Mouse (Mus musculus) lung, embryonic 16.5 days (tissue): ENCODE data around the gene Slc16a12. TPM values are rescaled to one million over a fixed set of nuclear protein-coding genes. Genes with fewer than 3 reads are reported as not detected.

Experiments
- ATAC-seq: fragments of 200-750 bp; cut with Nextera tagmentation; 2 replicates; pipeline ENCODE4 v1.8.0; 2017; ENCODE audit warnings: low read depth, mild to moderate bottlenecking, moderate library complexity
- H3K27ac ChIP-seq: fragments of 300-500 bp; sonication (generic); 2 replicates; pipeline ENCODE4 v1.5.1; 2014; ENCODE audit warnings: mild to moderate bottlenecking, control low read depth, low read length
- H3K27me3 ChIP-seq: fragments of 300-500 bp; sonication (generic); 2 replicates; pipeline ENCODE4 v1.6.1; 2014; ENCODE audit warnings: low read depth, low read length, mixed read lengths; ENCODE audit not compliant: control insufficient read depth, insufficient read depth
- H3K36me3 ChIP-seq: fragments of 300-500 bp; sonication (generic); 2 replicates; pipeline ENCODE4 v1.6.1; 2014; ENCODE audit warnings: low read length; ENCODE audit not compliant: control insufficient read depth, insufficient read depth
- H3K4me1 ChIP-seq: fragments of 300-500 bp; sonication (generic); replicated peaks from 2 replicates; pipeline ENCODE4 v1.6.1; 2014; ENCODE audit warnings: low read length, mixed read lengths; ENCODE audit not compliant: control insufficient read depth, insufficient read depth
- H3K4me2 ChIP-seq: fragments of 300-500 bp; sonication (generic); 2 replicates; pipeline ENCODE4 v1.6.1; 2014; ENCODE audit warnings: low read depth, low read length, control low read depth
- H3K4me3 ChIP-seq: fragments of 300-500 bp; sonication (generic); 2 replicates; pipeline ENCODE4 v1.5.1; 2014; ENCODE audit warnings: mild to moderate bottlenecking, low read length, control low read depth
- H3K9ac ChIP-seq: fragments of 300-500 bp; sonication (generic); 2 replicates; pipeline ENCODE4 v1.6.1; 2014; ENCODE audit warnings: low read length, control low read depth
- H3K9me3 ChIP-seq: fragments of 300-500 bp; sonication (generic); 2 replicates; pipeline ENCODE4 v1.6.1; 2016; ENCODE audit warnings: low read length; ENCODE audit not compliant: control insufficient read depth
- WGBS: fragments of 180-500 bp; shearing (Covaris S2); extraction: QIAGEN DNeasy Blood & Tissue Kit; methylation state at CpG from one replicate; pipeline ENCODE4 v1.1.7; 2014; 5-methylcytosine and 5-hydroxymethylcytosine counted together
- polyA plus RNA-seq: library from polyadenylated mRNA; unstranded; fragments of >200 nt; fragmentation: Nextera tagmentation; extraction: Ambion mirVana; gene quantifications from 2 replicates; pipeline ENCODE4 v1.2.1, GENCODE M21; 2015

Gene Slc16a12
- polyA plus RNA-seq, 1 experiment from 2014 or later, result 16.0 TPM

- no peaks in the 10 kb centered on the region for H3K27me3 ChIP-seq
Measured at GRCm38 (mm10) chr19:34720130-34720529, 27.0 kb downstream of the Slc16a12 start.

GRCm38 (mm10) chr19:34718963-34719362, 28.1 kb downstream of the Slc16a12 start:
- no peak for ATAC-seq
- Histone ChIP-seq H3K9me3 (no peaks in the 10 kb centered on the region), H3K9ac (no peak overlapping the region), H3K36me3 (no peaks in the 10 kb centered on the region), H3K4me1 (no peaks in the 10 kb centered on the region; the same call in 1 of the 2 replicates), H3K27me3 (no peaks in the 10 kb centered on the region), H3K4me3 (no peak overlapping the region), H3K27ac (no peak overlapping the region), H3K4me2 (no peak overlapping the region)
- WGBS, result 80% methylated on average over 5 of the region's 5 CpGs

More at GRCm38 (mm10) chr19:34720130-34720529, 27.0 kb downstream of the Slc16a12 start:
- no peak for ATAC-seq
- Histone ChIP-seq H3K36me3 (no peaks in the 10 kb centered on the region), H3K27ac (no peak overlapping the region), H3K9me3 (no peaks in the 10 kb centered on the region), H3K4me1 (no peaks in the 10 kb centered on the region; the same call in 1 of the 2 replicates), H3K9ac (no peak overlapping the region), H3K4me2 (no peak overlapping the region), H3K4me3 (no peak overlapping the region)

DNA sequence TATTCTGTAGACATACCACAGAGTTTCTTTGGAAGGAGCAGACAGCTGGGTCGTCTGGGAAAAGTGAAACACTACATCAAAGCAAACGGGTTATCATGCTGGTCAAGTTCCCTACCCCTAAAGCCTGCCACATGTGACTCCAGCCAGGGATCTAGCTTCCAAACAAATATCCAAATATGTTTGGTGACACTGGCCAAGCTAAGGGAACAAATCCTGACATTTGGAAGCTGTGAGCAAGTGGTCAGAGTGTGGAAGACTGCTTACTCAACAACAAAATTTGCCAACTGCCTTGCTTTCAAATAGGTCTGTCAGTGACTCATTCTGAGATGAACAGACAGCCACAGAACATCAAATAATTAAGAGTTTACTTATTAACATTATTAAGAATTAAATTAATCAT, 28.6 kb downstream of the Slc16a12 start:
- WGBS, result 23% methylated on average over 2 of the region's 2 CpGs
- H3K27ac ChIP-seq, result no peak overlapping the region
- H3K9me3 ChIP-seq, result no peaks in the 10 kb centered on the region
- H3K36me3 ChIP-seq, result no peaks in the 10 kb centered on the region
- no peak overlapping the region for H3K9ac ChIP-seq
- H3K4me1 ChIP-seq, result no peaks in the 10 kb centered on the region; the same call in 1 of the 2 replicates
- H3K27me3 ChIP-seq, result no peaks in the 10 kb centered on the region
- ATAC-seq, result no peak
- no peak overlapping the region for H3K4me2 ChIP-seq
- H3K4me3 ChIP-seq, result no peak overlapping the region

- 59% methylated on average over 1 of the region's 1 CpGs for WGBS
Measured at GRCm38 (mm10) chr19:34715895-34716294, 31.2 kb downstream of the Slc16a12 start.

DNA sequence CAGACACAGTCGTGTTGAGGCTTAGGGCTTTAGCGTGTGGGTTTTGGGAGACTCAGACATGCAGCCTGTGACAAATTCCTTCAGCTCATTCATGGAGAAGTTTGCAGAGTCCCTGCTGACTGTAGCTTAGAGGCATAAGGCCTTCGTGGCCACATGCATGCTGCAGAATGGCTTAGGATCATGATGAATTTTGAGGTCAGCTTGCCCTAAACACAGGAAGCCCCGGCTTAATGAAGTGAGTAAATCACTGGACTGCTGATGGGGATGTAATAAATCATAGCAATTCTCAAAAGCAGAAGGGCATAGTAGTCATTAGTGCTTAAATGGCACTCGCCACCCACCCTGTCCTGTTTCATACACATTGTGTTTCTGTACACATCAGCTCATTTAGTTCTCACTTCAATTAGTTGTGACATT, 32.8 kb downstream of the Slc16a12 start:
- H3K4me1 ChIP-seq, result no peaks in the 10 kb centered on the region
- no peak overlapping the region for H3K9ac ChIP-seq
- 43% methylated on average over 5 of the region's 5 CpGs for WGBS
- no peaks in the 10 kb centered on the region for H3K9me3 ChIP-seq
- H3K27me3 ChIP-seq, result no peaks in the 10 kb centered on the region
- H3K4me3 ChIP-seq, result no peak overlapping the region
- no peak overlapping the region for H3K27ac ChIP-seq
- no peak overlapping the region for H3K4me2 ChIP-seq
- 0 out of 2 replicates have a peak, but pooled peaks have one; percentile 13 for ATAC-seq
- H3K36me3 ChIP-seq, result no peaks in the 10 kb centered on the region

More at GRCm38 (mm10) chr19:34715895-34716294, 31.2 kb downstream of the Slc16a12 start:
- Histone ChIP-seq H3K9me3 (no peaks in the 10 kb centered on the region), H3K36me3 (no peaks in the 10 kb centered on the region), H3K9ac (no peak overlapping the region), H3K27ac (no peak overlapping the region), H3K27me3 (no peaks in the 10 kb centered on the region), H3K4me2 (no peak overlapping the region), H3K4me3 (no peak overlapping the region), H3K4me1 (no peaks in the 10 kb centered on the region)
- no peak for ATAC-seq

- no peak overlapping the region for H3K9ac ChIP-seq
- H3K4me3 ChIP-seq, result no peak overlapping the region
- H3K27ac ChIP-seq, result peak overlapping the region; percentile 77
- WGBS, result 58% methylated on average over 2 of the region's 2 CpGs
- H3K9me3 ChIP-seq, result no peaks in the 10 kb centered on the region
- peaks cover 5% of the 10 kb centered on the region for H3K4me1 ChIP-seq
- no peak overlapping the region for H3K4me2 ChIP-seq
- H3K27me3 ChIP-seq, result no peaks in the 10 kb centered on the region
- peak; percentile 87 for ATAC-seq
- H3K36me3 ChIP-seq, result no peaks in the 10 kb centered on the region
Measured at GRCm38 (mm10) chr19:34712050-34712449, 35.0 kb downstream of the Slc16a12 start.

DNA sequence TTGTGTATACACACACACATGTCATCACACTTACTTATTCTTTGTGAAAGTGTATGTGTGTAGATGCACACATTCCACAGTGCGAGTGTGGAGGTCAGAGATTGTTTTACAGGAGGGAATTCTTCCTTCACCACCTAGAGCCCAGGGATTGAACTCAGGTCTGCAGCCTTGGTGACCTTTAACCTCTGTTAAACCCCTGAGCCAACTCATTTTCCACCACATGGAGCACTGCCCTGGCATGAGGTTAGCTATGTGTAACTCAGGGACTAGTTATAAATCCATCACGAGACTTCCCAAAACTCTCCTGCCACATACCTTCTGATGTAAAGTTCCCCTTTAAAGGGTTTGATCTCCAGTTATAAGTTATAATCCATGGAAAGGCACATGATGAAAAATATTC, 38.9 kb downstream of the Slc16a12 start:
- no peaks in the 10 kb centered on the region for H3K9me3 ChIP-seq
- WGBS, result 66% methylated on average over 2 of the region's 2 CpGs
- no peak for ATAC-seq
- peaks cover 11% of the 10 kb centered on the region for H3K4me1 ChIP-seq
- no peaks in the 10 kb centered on the region for H3K27me3 ChIP-seq
- no peak overlapping the region for H3K4me3 ChIP-seq
- H3K36me3 ChIP-seq, result no peaks in the 10 kb centered on the region
- no peak overlapping the region; the same call in 1 of the 2 replicates for H3K27ac ChIP-seq
- H3K4me2 ChIP-seq, result no peak overlapping the region
- H3K9ac ChIP-seq, result no peak overlapping the region

- H3K4me1 ChIP-seq, result peaks cover 11% of the 10 kb centered on the region
- H3K9me3 ChIP-seq, result no peaks in the 10 kb centered on the region
- H3K27ac ChIP-seq, result peak overlapping the region; percentile 84
- ATAC-seq, result no peak
- H3K4me2 ChIP-seq, result no peak overlapping the region
- WGBS, result 39% methylated on average over 2 of the region's 2 CpGs
- H3K27me3 ChIP-seq, result no peaks in the 10 kb centered on the region
- H3K4me3 ChIP-seq, result no peak overlapping the region
- H3K36me3 ChIP-seq, result no peaks in the 10 kb centered on the region
- H3K9ac ChIP-seq, result no peak overlapping the region
Measured at GRCm38 (mm10) chr19:34707571-34707970, 39.5 kb downstream of the Slc16a12 start.

DNA sequence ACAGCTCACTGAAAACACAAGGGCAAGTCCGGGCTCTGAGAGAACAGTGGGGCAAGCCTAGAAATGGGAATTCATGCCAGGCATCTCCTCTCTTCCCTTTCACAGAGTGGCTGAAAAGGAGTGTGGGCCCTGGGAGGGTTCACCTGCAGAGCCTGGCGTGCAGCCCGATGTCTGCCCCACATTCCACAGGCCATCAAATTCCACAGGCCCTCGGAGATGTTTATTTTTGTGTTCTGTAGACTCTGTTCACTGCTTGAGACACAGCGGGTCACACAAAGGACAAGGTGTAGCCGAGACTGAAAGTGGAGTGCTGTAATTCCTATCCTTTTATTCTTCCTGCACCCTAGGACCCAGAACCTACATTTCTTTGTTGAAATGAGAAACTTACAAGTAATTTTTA, 40.8 kb downstream of the Slc16a12 start:
- H3K9me3 ChIP-seq, result no peaks in the 10 kb centered on the region
- H3K27ac ChIP-seq, result peak overlapping the region; percentile 89
- peak; percentile 94 for ATAC-seq
- H3K4me2 ChIP-seq, result no peak overlapping the region
- no peak overlapping the region for H3K9ac ChIP-seq
- WGBS, result 21% methylated on average over 6 of the region's 6 CpGs
- no peaks in the 10 kb centered on the region for H3K27me3 ChIP-seq
- H3K4me3 ChIP-seq, result no peak overlapping the region
- peaks cover 11% of the 10 kb centered on the region for H3K4me1 ChIP-seq
- H3K36me3 ChIP-seq, result no peaks in the 10 kb centered on the region

DNA sequence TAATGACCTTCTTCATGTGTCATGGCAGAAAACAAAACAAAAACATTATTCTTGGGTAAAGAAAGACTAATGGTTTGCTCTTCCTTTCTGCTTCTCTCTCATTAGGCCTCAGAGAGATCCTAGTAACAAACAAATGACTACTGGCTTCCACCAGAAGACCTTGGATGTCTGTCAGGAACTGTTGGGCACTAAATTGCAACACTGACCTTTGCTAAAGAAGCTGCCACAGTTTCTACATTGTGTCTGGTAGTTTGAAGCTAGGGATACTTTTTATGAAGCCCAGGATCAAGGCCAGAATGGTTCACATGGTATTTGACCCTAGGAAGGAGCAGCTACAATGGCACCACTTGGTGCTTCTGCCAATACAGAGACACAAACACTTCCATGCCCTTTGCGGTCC, 41.9 kb downstream of the Slc16a12 start:
- Histone ChIP-seq H3K27ac (peak overlapping the region; percentile 89), H3K27me3 (no peaks in the 10 kb centered on the region), H3K9ac (no peak overlapping the region), H3K4me3 (no peak overlapping the region), H3K36me3 (no peaks in the 10 kb centered on the region), H3K4me1 (peaks cover 11% of the 10 kb centered on the region), H3K4me2 (no peak overlapping the region), H3K9me3 (no peaks in the 10 kb centered on the region)
- no peak for ATAC-seq
- 95% methylated on average over 1 of the region's 1 CpGs for WGBS
